Mouse (Mus musculus) intestine, embryonic 14.5 days (tissue): ENCODE data around the gene Ankrd27. TPM values are rescaled to one million over a fixed set of nuclear protein-coding genes. Genes with fewer than 3 reads are reported as not detected.
A peak's percentile ranks its signal among the peaks of the same experiment; 100 is the strongest.

ENCODE experiments used
- ATAC-seq: fragments of 200-750 bp; cut with Nextera tagmentation; replicated peaks from 2 replicates; pipeline ENCODE4 v1.8.0; 2017; ENCODE audit warnings: low read depth, moderate number of reproducible peaks, moderate TSS enrichment, moderate library complexity; ENCODE audit not compliant: low FRiP score, low TSS enrichment
- DNase-seq: peaks from one replicate; pipeline ENCODE4 v3.0.0-alpha.2; 2018; ENCODE audit warnings: low spot score
- H3K27ac ChIP-seq: fragments of 300-500 bp; sonication (generic); 2 replicates; pipeline ENCODE4 v1.5.1; 2014; ENCODE audit warnings: low read depth, mild to moderate bottlenecking, control low read depth
- H3K27me3 ChIP-seq: fragments of 300-500 bp; sonication (generic); replicated peaks from 2 replicates; pipeline ENCODE4 v1.6.1; 2014; ENCODE audit warnings: low read length, control low read depth; ENCODE audit not compliant: control insufficient read depth, insufficient read depth
- H3K36me3 ChIP-seq: fragments of 300-500 bp; sonication (generic); 2 replicates; pipeline ENCODE4 v1.6.1; 2014; ENCODE audit warnings: low read length, control low read depth; ENCODE audit not compliant: control insufficient read depth, insufficient read depth
- H3K4me1 ChIP-seq: fragments of 300-500 bp; sonication (generic); replicated peaks from 2 replicates; pipeline ENCODE4 v1.6.1; 2014; ENCODE audit warnings: low read length, control low read depth, mixed read lengths; ENCODE audit not compliant: control insufficient read depth, insufficient read depth
- H3K4me2 ChIP-seq: fragments of 300-500 bp; sonication (generic); 2 replicates; pipeline ENCODE4 v1.6.1; 2014; ENCODE audit warnings: low read length
- H3K4me3 ChIP-seq: fragments of 300-500 bp; sonication (generic); 2 replicates; pipeline ENCODE4 v1.5.1; 2014; ENCODE audit warnings: low read depth, low read length, control low read depth, mixed read lengths
- H3K9ac ChIP-seq: fragments of 300-500 bp; sonication (generic); 2 replicates; pipeline ENCODE4 v1.6.1; 2014; ENCODE audit warnings: mild to moderate bottlenecking, low read length
- H3K9me3 ChIP-seq: fragments of 300-500 bp; sonication (generic); 2 replicates; pipeline ENCODE4 v1.6.1; 2016; ENCODE audit warnings: low read length, control low read depth; ENCODE audit not compliant: control insufficient read depth
- WGBS: fragments of 180-500 bp; shearing (Covaris S2); extraction: QIAGEN DNeasy Blood & Tissue Kit; methylation state at CpG from one replicate; pipeline ENCODE4 v1.1.7; 2014; 5-methylcytosine and 5-hydroxymethylcytosine counted together
- polyA plus RNA-seq: library from polyadenylated mRNA; unstranded; fragments of >200 nt; fragmentation: Nextera tagmentation; extraction: Ambion mirVana; gene quantifications from 2 replicates; pipeline ENCODE4 v1.2.1, GENCODE M21; 2014

Gene Ankrd27
- polyA plus RNA-seq, 1 experiment from 2014 or later: 41.4 TPM

- Histone ChIP-seq H3K4me1 (no peaks in the 10 kb centered on the region), H3K4me3 (no peak overlapping the region), H3K9me3 (no peaks in the 10 kb centered on the region), H3K9ac (no peak overlapping the region), H3K27ac (no peak overlapping the region), H3K36me3 (peaks cover 76% of the 10 kb centered on the region), H3K27me3 (no peaks in the 10 kb centered on the region), H3K4me2 (no peak overlapping the region)
- DNase-seq: no peak
- no peak for ATAC-seq
- WGBS: 91% methylated on average over 10 of the region's 10 CpGs
These were observed 20.8 kb downstream of the Ankrd27 start for GRCm38 (mm10) chr7:35606816-35607215.

GRCm38 (mm10) chr7:35609245-35609644 is 23.2 kb downstream of the Ankrd27 start:
- Histone ChIP-seq H3K27ac (no peak overlapping the region), H3K36me3 (peaks cover 78% of the 10 kb centered on the region), H3K9me3 (no peaks in the 10 kb centered on the region), H3K4me2 (no peak overlapping the region), H3K4me1 (no peaks in the 10 kb centered on the region), H3K27me3 (no peaks in the 10 kb centered on the region), H3K4me3 (no peak overlapping the region), H3K9ac (no peak overlapping the region)
- ATAC-seq (no peak), DNase-seq (no peak)
- 92% methylated on average over 10 of the region's 10 CpGs for WGBS

GRCm38 (mm10) chr7:35617513-35617912 is 31.5 kb downstream of the Ankrd27 start:
- ATAC-seq (no peak), DNase-seq (no peak)
- Histone ChIP-seq H3K4me2 (no peak overlapping the region), H3K9ac (no peak overlapping the region), H3K9me3 (no peaks in the 10 kb centered on the region), H3K27ac (no peak overlapping the region), H3K4me3 (no peak overlapping the region), H3K4me1 (no peaks in the 10 kb centered on the region), H3K27me3 (no peaks in the 10 kb centered on the region), H3K36me3 (peaks cover 82% of the 10 kb centered on the region)
- WGBS: 77% methylated on average over 4 of the region's 4 CpGs

- Histone ChIP-seq H3K4me1 (no peaks in the 10 kb centered on the region), H3K27me3 (no peaks in the 10 kb centered on the region), H3K4me2 (no peak overlapping the region), H3K9me3 (0 out of 2 replicates have a peak, but pooled peaks cover 2% of the 10 kb centered on the region), H3K36me3 (peaks cover 69% of the 10 kb centered on the region), H3K27ac (no peak overlapping the region), H3K4me3 (no peak overlapping the region), H3K9ac (no peak overlapping the region)
- ATAC-seq (no peak), DNase-seq (no peak)
- WGBS: 91% methylated on average over 10 of the region's 10 CpGs
These were observed 36.6 kb downstream of the Ankrd27 start for GRCm38 (mm10) chr7:35622626-35623025.

GRCm38 (mm10) chr7:35626038-35626437 is 40.0 kb downstream of the Ankrd27 start:
- no peaks in the 10 kb centered on the region for H3K27me3 ChIP-seq
- H3K4me2 ChIP-seq: no peak overlapping the region
- no peak overlapping the region for H3K4me3 ChIP-seq
- 98% methylated on average over 5 of the region's 5 CpGs for WGBS
- H3K9ac ChIP-seq: no peak overlapping the region
- no peak for ATAC-seq
- H3K4me1 ChIP-seq: no peaks in the 10 kb centered on the region
- H3K9me3 ChIP-seq: 0 out of 2 replicates have a peak, but pooled peaks cover 2% of the 10 kb centered on the region
- peaks cover 74% of the 10 kb centered on the region for H3K36me3 ChIP-seq
- no peak overlapping the region for H3K27ac ChIP-seq
- DNase-seq: no peak

- Histone ChIP-seq H3K36me3 (peaks cover 74% of the 10 kb centered on the region), H3K27ac (no peak overlapping the region), H3K9me3 (0 out of 2 replicates have a peak, but pooled peaks cover 2% of the 10 kb centered on the region), H3K27me3 (no peaks in the 10 kb centered on the region), H3K9ac (no peak overlapping the region), H3K4me2 (no peak overlapping the region), H3K4me1 (no peaks in the 10 kb centered on the region), H3K4me3 (no peak overlapping the region)
- no peak for DNase-seq
- WGBS: 92% methylated on average over 10 of the region's 10 CpGs
- no peak for ATAC-seq
These were observed 41.3 kb downstream of the Ankrd27 start for GRCm38 (mm10) chr7:35627371-35627770.

- DNase-seq (peak; percentile 80), ATAC-seq (no peak)
- Histone ChIP-seq H3K4me3 (no peak overlapping the region), H3K27me3 (no peaks in the 10 kb centered on the region), H3K9me3 (0 out of 2 replicates have a peak, but pooled peaks cover 2% of the 10 kb centered on the region), H3K36me3 (peaks cover 71% of the 10 kb centered on the region), H3K27ac (no peak overlapping the region), H3K4me1 (no peaks in the 10 kb centered on the region), H3K9ac (no peak overlapping the region), H3K4me2 (no peak overlapping the region)
- 73% methylated on average over 5 of the region's 5 CpGs for WGBS
These were observed 42.5 kb downstream of the Ankrd27 start for GRCm38 (mm10) chr7:35628496-35628895.

GRCm38 (mm10) chr7:35636229-35636628 is 50.2 kb downstream of the Ankrd27 start:
- Histone ChIP-seq H3K4me3 (no peak overlapping the region), H3K4me1 (no peaks in the 10 kb centered on the region), H3K36me3 (peaks cover 68% of the 10 kb centered on the region), H3K27me3 (no peaks in the 10 kb centered on the region), H3K27ac (no peak overlapping the region), H3K9ac (no peak overlapping the region), H3K4me2 (no peak overlapping the region), H3K9me3 (no peaks in the 10 kb centered on the region)
- DNase-seq (peak; percentile 57), ATAC-seq (no peak)
- 72% methylated on average over 6 of the region's 6 CpGs for WGBS

GRCm38 (mm10) chr7:35636874-35637273 is 50.8 kb downstream of the Ankrd27 start:
- Histone ChIP-seq H3K27me3 (no peaks in the 10 kb centered on the region), H3K36me3 (peaks cover 68% of the 10 kb centered on the region), H3K4me3 (no peak overlapping the region), H3K4me1 (no peaks in the 10 kb centered on the region), H3K9me3 (no peaks in the 10 kb centered on the region), H3K9ac (no peak overlapping the region), H3K4me2 (no peak overlapping the region), H3K27ac (no peak overlapping the region)
- ATAC-seq (no peak), DNase-seq (no peak)
- WGBS: 95% methylated on average over 9 of the region's 9 CpGs
